Mouse (Mus musculus) erythroblast, embryonic 14.5 days (primary cell): ENCODE measurements around the gene Mettl1.

Experiments used
- GATA1 ChIP-seq: IDR thresholded peaks from 2 replicates; pipeline ENCODE4 v1.6.1; 2012; ENCODE audit warnings: low read length, inconsistent platforms, mixed read lengths
- TAL1 ChIP-seq: IDR thresholded peaks from 3 replicates; pipeline ENCODE4 v1.6.1; 2012; ENCODE audit warnings: low read length, inconsistent platforms, mixed read lengths

DNA sequence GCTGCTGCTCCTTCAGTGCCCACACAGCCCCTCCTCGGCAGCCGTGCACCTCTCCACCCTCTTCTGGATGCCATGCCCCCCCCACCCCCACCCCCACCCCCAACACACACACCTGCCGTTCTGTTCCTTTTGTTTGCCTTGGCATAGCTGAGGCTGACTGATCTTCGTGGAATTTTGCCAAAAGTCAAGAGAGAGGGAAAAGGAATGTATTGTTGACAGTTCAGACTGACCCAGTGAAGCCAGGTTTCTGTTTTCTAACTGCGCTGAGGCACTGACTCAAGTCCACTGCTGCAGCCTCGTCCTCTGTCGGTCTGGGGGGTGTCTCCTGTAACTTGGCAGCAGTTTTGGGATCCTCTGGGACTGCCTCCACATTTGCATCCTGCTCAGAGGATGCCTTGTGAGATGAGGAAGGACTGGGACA lies 53.2 kb downstream of the Mettl1 start:
- TF ChIP-seq GATA1, result no peak
- TF ChIP-seq TAL1, result no peak
